Mouse (Mus musculus) forebrain, embryonic 13.5 days (tissue): ENCODE data around the gene Cib2. TPM values are rescaled to one million over a fixed set of nuclear protein-coding genes. Genes with fewer than 3 reads are reported as not detected.

Experiments
- ATAC-seq: fragments of 200-750 bp; cut with Nextera tagmentation; 2 replicates; pipeline ENCODE4 v1.8.0; 2017
- H3K27ac ChIP-seq: fragments of 300-500 bp; sonication (generic); 2 replicates; pipeline ENCODE4 v1.5.1; 2015; ENCODE audit warnings: inconsistent platforms, mild to moderate bottlenecking, moderate library complexity
- H3K27me3 ChIP-seq: fragments of 300-500 bp; sonication (generic); 2 replicates; pipeline ENCODE4 v1.6.1; 2015; ENCODE audit warnings: mild to moderate bottlenecking, inconsistent platforms
- H3K36me3 ChIP-seq: fragments of 300-500 bp; sonication (generic); 2 replicates; pipeline ENCODE4 v1.6.1; 2015; ENCODE audit warnings: mild to moderate bottlenecking, inconsistent platforms; ENCODE audit not compliant: poor library complexity, severe bottlenecking
- H3K4me1 ChIP-seq: fragments of 300-500 bp; sonication (generic); 2 replicates; pipeline ENCODE4 v1.6.1; 2015; ENCODE audit warnings: inconsistent platforms
- H3K4me2 ChIP-seq: fragments of 300-500 bp; sonication (generic); 2 replicates; pipeline ENCODE4 v1.6.1; 2015; ENCODE audit warnings: inconsistent platforms, mild to moderate bottlenecking, moderate library complexity
- H3K4me3 ChIP-seq: fragments of 300-500 bp; sonication (generic); 2 replicates; pipeline ENCODE4 v1.5.1; 2015; ENCODE audit warnings: mild to moderate bottlenecking, inconsistent platforms
- H3K9ac ChIP-seq: fragments of 300-500 bp; sonication (generic); 2 replicates; pipeline ENCODE4 v1.6.1; 2015; ENCODE audit warnings: mild to moderate bottlenecking, inconsistent platforms
- H3K9me3 ChIP-seq: fragments of 300-500 bp; sonication (generic); replicated peaks from 2 replicates; pipeline ENCODE4 v1.6.1; 2016; ENCODE audit warnings: inconsistent platforms
- WGBS: fragments of 180-500 bp; shearing (Covaris S2); methylation state at CpG from one replicate; pipeline ENCODE4 v1.1.7; 2015; 5-methylcytosine and 5-hydroxymethylcytosine counted together
- polyA plus RNA-seq: library from polyadenylated mRNA; unstranded; fragments of >200 nt; fragmentation: Nextera tagmentation; extraction: Ambion mirVana; gene quantifications from 2 replicates; pipeline ENCODE4 v1.2.1, GENCODE M21; 2015

Gene Cib2
- polyA plus RNA-seq, 1 experiment from 2014 or later, result 28.9 TPM

DNA sequence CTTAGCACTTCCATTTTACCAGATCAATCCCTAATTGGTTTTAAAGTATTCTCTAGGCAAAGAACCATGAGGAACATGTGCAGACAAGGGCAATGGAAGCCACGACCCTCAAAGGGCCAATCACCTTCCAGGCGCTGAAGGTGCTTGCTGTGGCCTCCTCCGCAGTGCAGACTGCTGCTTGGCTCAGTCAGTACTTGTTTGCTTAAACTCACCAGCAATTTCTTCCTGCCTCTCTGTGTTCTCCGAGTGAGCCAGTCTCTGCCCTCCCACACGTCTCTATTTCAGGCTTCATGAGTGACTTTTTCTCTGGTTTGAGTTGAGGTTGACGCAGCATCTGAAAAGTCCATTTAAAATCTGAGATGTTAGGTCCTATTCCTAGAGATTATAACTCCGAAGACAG lies 41.1 kb downstream of the Cib2 start:
- ATAC-seq, result no peak
- no peak overlapping the region for H3K4me2 ChIP-seq
- H3K4me1 ChIP-seq, result no peaks in the 10 kb centered on the region
- H3K4me3 ChIP-seq, result no peak overlapping the region
- H3K9me3 ChIP-seq, result no peaks in the 10 kb centered on the region
- no peaks in the 10 kb centered on the region for H3K36me3 ChIP-seq
- WGBS, result 70% methylated on average over 7 of the region's 7 CpGs
- no peak overlapping the region for H3K27ac ChIP-seq
- H3K27me3 ChIP-seq, result no peaks in the 10 kb centered on the region
- H3K9ac ChIP-seq, result no peak overlapping the region

DNA sequence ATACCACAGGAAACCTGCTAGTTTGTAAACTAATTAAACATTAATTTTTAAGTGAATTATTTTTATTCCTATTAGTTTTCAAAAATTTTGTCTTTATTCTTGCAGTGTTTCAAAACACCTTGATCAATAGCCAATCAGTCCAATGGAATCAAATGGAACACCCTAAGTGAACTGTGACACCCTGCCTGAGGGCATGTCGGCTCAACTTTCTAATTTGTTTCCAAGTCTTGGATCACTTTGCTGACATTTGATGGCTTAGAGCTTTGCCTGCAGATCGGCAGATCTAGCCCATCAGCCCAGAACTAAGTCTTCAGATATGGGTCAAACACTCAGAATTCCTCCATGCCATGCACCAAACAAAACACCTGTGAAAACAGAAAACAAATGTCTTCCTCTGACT lies 44.0 kb downstream of the Cib2 start:
- Histone ChIP-seq H3K36me3 (no peaks in the 10 kb centered on the region), H3K9me3 (no peaks in the 10 kb centered on the region), H3K4me1 (no peaks in the 10 kb centered on the region), H3K9ac (no peak overlapping the region), H3K4me2 (no peak overlapping the region), H3K27me3 (no peaks in the 10 kb centered on the region), H3K4me3 (no peak overlapping the region), H3K27ac (no peak overlapping the region)
- no peak for ATAC-seq
- WGBS, result 86% methylated on average over 2 of the region's 2 CpGs

DNA sequence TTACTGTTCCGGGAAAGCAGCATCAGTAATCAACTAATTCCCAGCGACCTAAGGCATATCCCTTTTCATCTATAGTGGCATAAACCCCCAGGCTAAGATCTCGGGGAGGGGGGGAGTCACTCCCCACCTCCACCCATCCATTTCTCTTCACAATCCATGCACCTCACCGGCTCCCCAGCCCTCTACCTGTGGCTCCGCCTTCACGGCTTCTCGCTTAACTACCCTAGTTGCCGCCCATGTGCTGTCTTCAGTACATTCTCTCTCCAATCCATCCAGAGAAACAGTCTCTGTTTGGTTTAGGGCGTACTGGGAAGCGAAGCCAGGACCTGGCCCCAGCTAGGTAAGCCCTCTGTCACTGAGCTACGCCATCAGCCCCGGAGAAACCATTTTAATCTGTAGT lies 57.1 kb downstream of the Cib2 start:
- H3K27ac ChIP-seq, result no peak overlapping the region
- no peaks in the 10 kb centered on the region for H3K9me3 ChIP-seq
- no peak for ATAC-seq
- H3K9ac ChIP-seq, result peak overlapping the region; percentile 30; the same call in 1 of the 2 replicates
- peak overlapping the region; percentile 77 for H3K4me2 ChIP-seq
- WGBS, result 6% methylated on average over 12 of the region's 12 CpGs
- H3K36me3 ChIP-seq, result no peaks in the 10 kb centered on the region
- H3K4me3 ChIP-seq, result peak overlapping the region; percentile 86
- H3K4me1 ChIP-seq, result peaks cover 28% of the 10 kb centered on the region
- H3K27me3 ChIP-seq, result peaks cover 6% of the 10 kb centered on the region; the same call in 1 of the 2 replicates

DNA sequence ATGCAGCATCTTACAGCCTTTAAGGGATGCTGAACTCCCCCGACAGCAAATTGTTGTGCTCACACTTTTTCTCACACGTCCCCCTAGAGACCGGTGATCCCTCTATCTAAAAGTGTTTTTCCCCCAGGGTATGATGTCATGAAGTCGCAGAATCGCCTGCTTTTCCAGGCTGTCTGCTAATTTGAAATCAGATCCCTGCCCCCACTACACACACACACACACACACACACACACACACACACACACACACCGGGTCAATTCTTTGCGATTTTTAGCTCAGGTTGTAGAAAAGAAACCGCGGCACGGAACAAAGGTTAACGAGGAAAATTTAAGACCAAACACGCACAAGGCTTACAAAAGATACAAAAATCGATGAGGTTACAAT lies 57.9 kb downstream of the Cib2 start:
- no peaks in the 10 kb centered on the region for H3K9me3 ChIP-seq
- 2% methylated on average over 13 of the region's 13 CpGs for WGBS
- H3K4me3 ChIP-seq, result peak overlapping the region; percentile 86
- peak overlapping the region; percentile 77 for H3K4me2 ChIP-seq
- peaks cover 6% of the 10 kb centered on the region; the same call in 1 of the 2 replicates for H3K27me3 ChIP-seq
- H3K27ac ChIP-seq, result 0 out of 2 replicates have a peak overlapping the region, but pooled peaks have one; percentile 86
- H3K4me1 ChIP-seq, result peaks cover 28% of the 10 kb centered on the region
- H3K9ac ChIP-seq, result peak overlapping the region; percentile 88
- H3K36me3 ChIP-seq, result no peaks in the 10 kb centered on the region
- ATAC-seq, result no peak

DNA sequence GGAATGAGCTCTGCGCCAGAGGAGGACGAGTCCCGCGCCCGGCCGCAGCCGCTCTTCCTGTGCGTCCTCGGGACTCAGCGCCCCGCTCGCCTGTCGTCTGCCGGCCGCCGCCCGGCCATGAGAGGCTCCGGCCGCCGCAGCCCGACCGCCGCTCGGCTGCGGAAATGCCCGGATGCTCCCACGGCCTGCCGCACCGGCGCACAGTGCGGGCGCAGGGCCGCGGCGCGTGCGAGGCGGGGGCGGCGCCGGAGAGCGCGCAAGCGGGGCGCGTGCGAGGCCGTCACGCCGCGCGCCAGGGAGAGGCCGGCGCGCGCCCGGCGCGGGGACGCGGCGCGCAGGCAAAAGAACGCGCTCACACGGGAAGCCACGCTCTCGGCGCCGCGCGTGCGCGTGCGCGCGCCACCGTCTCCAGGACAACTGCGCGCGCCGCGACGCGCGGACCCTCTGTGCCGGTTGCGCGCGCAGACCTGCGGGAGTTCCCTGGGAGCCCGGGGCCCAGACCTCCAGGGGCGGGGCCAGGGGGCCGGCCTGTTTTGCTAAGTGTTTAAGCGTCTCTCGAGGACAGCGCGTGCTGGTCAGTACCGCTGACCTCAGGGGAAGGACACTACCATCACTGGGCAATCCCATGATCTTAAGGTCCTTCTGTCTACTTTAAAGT lies 58.4 kb downstream of the Cib2 start, which contains the start of gene Dmxl2:
TSS of gene Dmxl2 (minus strand) at position 174 of the 658 bp plus-strand sequence.
- H3K9me3 ChIP-seq, result no peaks in the 10 kb centered on the region
- peaks cover 28% of the 10 kb centered on the region for H3K4me1 ChIP-seq
- peaks cover 6% of the 10 kb centered on the region; the same call in 1 of the 2 replicates for H3K27me3 ChIP-seq
- peak within 1 kb of the TSS; percentile 88 for H3K9ac ChIP-seq
- ATAC-seq, result peak; percentile 95
- WGBS, result 1% methylated on average over 76 of the region's 99 CpGs
- H3K4me2 ChIP-seq, result peak within 1 kb of the TSS; percentile 77
- peak within 1 kb of the TSS; percentile 86 for H3K4me3 ChIP-seq
- peak within 1 kb of the TSS; percentile 86 for H3K27ac ChIP-seq
- H3K36me3 ChIP-seq, result no peaks in the 10 kb centered on the region

DNA sequence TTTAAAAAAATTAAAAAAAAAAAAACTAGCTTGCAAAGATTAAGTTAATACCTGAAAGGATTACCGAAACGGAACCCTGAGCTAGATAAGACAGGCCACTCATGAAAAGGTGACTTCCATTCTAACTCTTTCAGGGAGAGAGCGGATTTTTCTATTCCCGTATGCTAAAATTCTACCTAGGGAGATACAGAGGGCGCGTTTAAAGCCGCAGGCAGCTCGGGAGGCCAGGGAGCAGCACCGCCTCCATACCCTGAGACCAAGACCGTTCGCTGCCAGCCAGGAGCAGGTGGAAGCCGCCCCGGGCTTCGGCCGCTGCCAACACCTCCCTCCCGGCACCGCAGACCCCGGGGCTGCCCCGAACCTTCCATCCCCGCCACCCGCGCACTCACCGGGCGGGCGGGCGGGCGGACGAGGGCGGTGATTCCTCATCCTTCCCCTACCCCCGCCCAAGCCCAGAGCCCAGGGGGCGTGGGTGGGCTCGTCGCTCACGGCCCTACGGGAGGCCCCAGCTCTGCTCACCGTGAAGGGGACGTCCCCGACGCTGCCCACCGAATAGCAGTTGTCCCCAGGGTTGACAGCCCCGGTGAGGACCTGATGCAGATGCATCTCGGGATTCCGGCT lies 59.1 kb downstream of the Cib2 start:
- H3K9ac ChIP-seq, result peak overlapping the region; percentile 88
- H3K36me3 ChIP-seq, result no peaks in the 10 kb centered on the region
- peak overlapping the region; percentile 86 for H3K27ac ChIP-seq
- peaks cover 28% of the 10 kb centered on the region for H3K4me1 ChIP-seq
- WGBS, result under 1% methylated on average over 42 of the region's 43 CpGs
- ATAC-seq, result peak; percentile 78
- H3K9me3 ChIP-seq, result no peaks in the 10 kb centered on the region
- peak overlapping the region; percentile 77 for H3K4me2 ChIP-seq
- peaks cover 6% of the 10 kb centered on the region; the same call in 1 of the 2 replicates for H3K27me3 ChIP-seq
- peak overlapping the region; percentile 86 for H3K4me3 ChIP-seq

DNA sequence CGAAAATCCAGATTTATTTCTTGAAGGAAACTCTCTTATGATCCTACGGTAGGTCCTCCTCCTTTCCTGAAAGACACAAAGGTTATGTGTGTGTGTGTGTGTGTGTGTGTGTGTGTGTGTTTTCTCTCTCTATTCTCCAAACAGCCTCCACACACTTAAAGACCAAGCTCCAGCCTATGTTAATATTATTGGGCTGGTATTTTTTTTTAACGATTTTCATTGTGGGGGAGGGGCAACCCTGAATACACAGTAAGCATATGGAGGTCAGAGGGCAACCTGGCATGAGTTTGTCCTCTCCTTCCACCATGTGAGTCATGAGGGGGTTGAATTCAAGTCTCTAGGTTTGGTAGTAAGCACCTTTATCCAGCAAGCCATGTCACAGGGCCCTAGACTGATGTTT lies 60.2 kb downstream of the Cib2 start:
- WGBS, result 81% methylated on average over 3 of the region's 3 CpGs
- peaks cover 6% of the 10 kb centered on the region; the same call in 1 of the 2 replicates for H3K27me3 ChIP-seq
- peak overlapping the region; percentile 86; the same call in 1 of the 2 replicates for H3K4me3 ChIP-seq
- H3K4me2 ChIP-seq, result peak overlapping the region; percentile 77
- peaks cover 28% of the 10 kb centered on the region for H3K4me1 ChIP-seq
- no peaks in the 10 kb centered on the region for H3K9me3 ChIP-seq
- no peaks in the 10 kb centered on the region for H3K36me3 ChIP-seq
- H3K9ac ChIP-seq, result peak overlapping the region; percentile 26; the same call in 1 of the 2 replicates
- H3K27ac ChIP-seq, result no peak overlapping the region
- no peak for ATAC-seq

DNA sequence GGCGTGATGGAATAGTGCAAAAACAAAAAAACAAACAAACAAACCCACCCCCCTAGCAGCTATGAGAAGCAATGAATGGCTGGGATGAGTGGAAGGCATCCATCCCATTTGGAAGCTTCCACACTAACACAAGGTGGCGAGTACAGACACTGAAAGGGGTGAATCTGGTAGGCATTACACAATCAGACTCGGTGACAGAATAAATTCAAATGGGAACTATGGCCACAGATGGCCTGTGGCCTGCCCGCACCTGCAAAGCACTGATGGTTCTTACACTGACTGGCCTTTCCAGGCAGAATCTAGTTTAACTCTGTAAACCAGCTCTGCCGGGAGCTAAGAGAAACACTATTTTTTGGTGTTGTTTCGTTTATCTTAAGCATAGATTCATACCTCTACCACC lies 60.7 kb downstream of the Cib2 start:
- Histone ChIP-seq H3K36me3 (no peaks in the 10 kb centered on the region), H3K27me3 (peaks cover 6% of the 10 kb centered on the region; the same call in 1 of the 2 replicates), H3K27ac (no peak overlapping the region), H3K9ac (no peak overlapping the region), H3K9me3 (no peaks in the 10 kb centered on the region), H3K4me1 (peaks cover 28% of the 10 kb centered on the region), H3K4me2 (peak overlapping the region; percentile 77; the same call in 1 of the 2 replicates), H3K4me3 (no peak overlapping the region)
- 87% methylated on average over 6 of the region's 6 CpGs for WGBS
- no peak for ATAC-seq

Other genes with a start within 250 kb of the Cib2 start
- gene Dmxl2, start 58.6 kb downstream of the Cib2 start, polyA plus RNA-seq, result 29.1 and 30.0 TPM in 2 replicates
- gene Sh2d7, start 21.2 kb downstream of the Cib2 start, polyA plus RNA-seq, result 0.10 and 0.48 TPM in 2 replicates
- 126 and 127 TPM in 2 replicates for gene Idh3a, start 26.1 kb upstream of the Cib2 start, polyA plus RNA-seq
- 14.7 and 16.1 TPM in 2 replicates for gene Acsbg1, start 101.7 kb upstream of the Cib2 start, polyA plus RNA-seq
- gene Dnaja4, start 138.7 kb upstream of the Cib2 start, polyA plus RNA-seq, result 3.0 and 3.6 TPM in 2 replicates
- gene Wdr61, start 174.3 kb upstream of the Cib2 start, polyA plus RNA-seq, result 149 and 151 TPM in 2 replicates
- gene Crabp1, start 204.5 kb upstream of the Cib2 start, polyA plus RNA-seq, result 34.3 and 44.4 TPM in 2 replicates